Mouse (Mus musculus): ENCODE measurements at regions not wholly inside any gene's neighbourhood (a gene's known extent, or its start where the extent isn't known, plus 50 kb on each side); places are given as distances from the start of the nearest gene placed in this dataset.
A peak's percentile ranks its signal among the peaks of the same experiment; 100 is the strongest.
"Not testable (repeated sequence)": the region's sequence is repeated elsewhere in the genome, so short reads cannot be mapped to it uniquely, and the experiment has no call there.

- Histone ChIP-seq H3K4me1 (ENCODE audit: control insufficient read depth in 2 of 2, insufficient read depth in 2 of 2, low read length in 2 of 2, poor library complexity in 1 of 2) (no peaks in the 10 kb centered on the region), H3K4me3 (ENCODE audit: insufficient read depth in 1 of 2, low read depth in 1 of 2, low read length in 2 of 2, poor library complexity in 1 of 2, severe bottlenecking in 1 of 2) (no peak overlapping the region), H3K9ac (ENCODE audit: insufficient read depth, low read depth, low read length, poor library complexity, severe bottlenecking) (no peak overlapping the region), H3K36me3 (ENCODE audit: control insufficient read depth, insufficient read depth, low read length, poor library complexity, severe bottlenecking) (no peaks in the 10 kb centered on the region), H3K9me3 (ENCODE audit: control insufficient read depth, insufficient read depth, low read depth, low read length) (no peaks in the 10 kb centered on the region), H3K27ac (ENCODE audit: insufficient read depth, low read depth, low read length, poor library complexity, severe bottlenecking) (no peak overlapping the region)
- DNase-seq (ENCODE audit: low read depth, low spot score) = peak; percentile 69
- TF ChIP-seq ZC3H11A (IDR thresholded peaks at IDR 0.05; ENCODE audit: borderline replicate concordance, low read depth, low read length) = peak; percentile 33; the same call in 1 of the 2 replicates
- TF ChIP-seq MAFK (IDR thresholded peaks at IDR 0.05; ENCODE audit: insufficient read depth, low read depth, low read length) = no peak
- in situ Hi-C loops (cut with MboI; ENCODE audit: low sequenced_read_pairs in 2 of 2, unreplicated experiment in 2 of 2) = no loop called here
These were observed 54.2 kb upstream of the 4931417E11Rik start for GRCm38 (mm10) chr6:73523658-73524057.

- H3K27ac ChIP-seq (ENCODE audit: insufficient read depth, low read depth, low read length, poor library complexity, severe bottlenecking); in situ Hi-C loops (cut with MboI; ENCODE audit: low sequenced_read_pairs in 2 of 2, unreplicated experiment in 2 of 2): not testable (repeated sequence)
These were observed 50.4 kb upstream of the 4931417E11Rik start for GRCm38 (mm10) chr6:73519894-73520293.

More at GRCm38 (mm10) chr6:73519894-73520293, 50.4 kb upstream of the 4931417E11Rik start:
- not testable (repeated sequence) for H3K4me3 ChIP-seq (ENCODE audit: insufficient read depth in 1 of 2, low read depth in 1 of 2, low read length in 2 of 2, poor library complexity in 1 of 2, severe bottlenecking in 1 of 2); H3K9ac ChIP-seq (ENCODE audit: insufficient read depth, low read depth, low read length, poor library complexity, severe bottlenecking); DNase-seq (ENCODE audit: low read depth, low spot score); H3K4me1 ChIP-seq (ENCODE audit: control insufficient read depth in 2 of 2, insufficient read depth in 2 of 2, low read length in 2 of 2, poor library complexity in 1 of 2); H3K9me3 ChIP-seq (ENCODE audit: control insufficient read depth, insufficient read depth, low read depth, low read length); H3K36me3 ChIP-seq (ENCODE audit: control insufficient read depth, insufficient read depth, low read length, poor library complexity, severe bottlenecking)
